Mouse (Mus musculus): ENCODE results near the gene Pex14.

- TF ChIP-seq POLR2A (IDR thresholded peaks at IDR 0.05; ENCODE audit: insufficient read depth, low read depth, low read length) (no peak), CTCF (IDR thresholded peaks at IDR 0.05) (no peak), EP300 (IDR thresholded peaks at IDR 0.05; ENCODE audit: insufficient read depth, low read depth, low read length) (no peak)
Measured at GRCm38 (mm10) chr4:148926459-148926858, 173.2 kb downstream of the Pex14 start.

Data from heart, adult 2 months (tissue).